Mouse (Mus musculus) cortical plate, adult 2 months (tissue): ENCODE data around the gene Lamtor3.

Experiments used
- CTCF ChIP-seq: fragments of 200-500 bp; IDR thresholded peaks from 2 replicates; pipeline ENCODE4 v1.5.1; 2011; ENCODE audit warnings: mild to moderate bottlenecking, control low read depth, low read length; ENCODE audit not compliant: insufficient read depth; ENCODE audit errors: extremely low read depth
- POLR2A ChIP-seq: fragments of 200-500 bp; IDR thresholded peaks from 2 replicates; pipeline ENCODE4 v1.6.1; 2011; ENCODE audit warnings: mild to moderate bottlenecking, low read length, control low read depth; ENCODE audit not compliant: insufficient read depth; ENCODE audit errors: extremely low read depth

- TF ChIP-seq CTCF (no peak), POLR2A (no peak)
These were observed 40.0 kb downstream of the Lamtor3 start for GRCm38 (mm10) chr3:137958352-137958751.
